Mouse (Mus musculus): ENCODE measurements around the gene Tom1l1.

- TF ChIP-seq CTCF (IDR thresholded peaks at IDR 0.05; ENCODE audit: low read depth, low read length) (no peak), POLR2A (IDR thresholded peaks at IDR 0.05; ENCODE audit: borderline replicate concordance, low read depth, low read length) (no peak)
Measured at GRCm38 (mm10) chr11:90717719-90718118, 29.6 kb upstream of the Tom1l1 start.
